Mouse (Mus musculus): ENCODE results near the gene Tppp3. TPM values are rescaled to one million over a fixed set of nuclear protein-coding genes. Genes with fewer than 3 reads are reported as not detected.

The Tppp3 gene
- polyA plus RNA-seq, 1 experiment from 2014 or later, result 44.6 TPM

Other genes with a start within 250 kb of the Tppp3 start
- gene D230025D16Rik, start 246.4 kb downstream of the Tppp3 start, polyA plus RNA-seq (2016; fragmentation: Nextera tagmentation; extraction: Ambion mirVana), result 26.3 and 26.7 TPM in 2 replicates
- gene B3gnt9, start 216.4 kb downstream of the Tppp3 start, polyA plus RNA-seq (2016; fragmentation: Nextera tagmentation; extraction: Ambion mirVana), result 7.1 and 9.1 TPM in 2 replicates
- gene Tradd, start 206.9 kb downstream of the Tppp3 start, polyA plus RNA-seq (2016; fragmentation: Nextera tagmentation; extraction: Ambion mirVana), result 17.4 and 18.7 TPM in 2 replicates
- gene Fbxl8, start 206.9 kb downstream of the Tppp3 start, polyA plus RNA-seq (2016; fragmentation: Nextera tagmentation; extraction: Ambion mirVana), result 1.2 and 1.4 TPM in 2 replicates
- 0.36 TPM in 1 of 2 replicates, not detected in the other for gene Hsf4, start 201.7 kb downstream of the Tppp3 start, polyA plus RNA-seq (2016; fragmentation: Nextera tagmentation; extraction: Ambion mirVana)
- gene Nol3, start 195.4 kb downstream of the Tppp3 start, polyA plus RNA-seq (2016; fragmentation: Nextera tagmentation; extraction: Ambion mirVana), result 2.1 and 2.4 TPM in 2 replicates
- gene 4931428F04Rik, start 181.7 kb downstream of the Tppp3 start, polyA plus RNA-seq (2016; fragmentation: Nextera tagmentation; extraction: Ambion mirVana), result 24.2 and 24.5 TPM in 2 replicates
- gene Exoc3l, start 175.4 kb downstream of the Tppp3 start, polyA plus RNA-seq (2016; fragmentation: Nextera tagmentation; extraction: Ambion mirVana), result 12.8 and 15.2 TPM in 2 replicates
- 81.1 and 82.3 TPM in 2 replicates for gene E2f4, start 173.9 kb downstream of the Tppp3 start, polyA plus RNA-seq (2016; fragmentation: Nextera tagmentation; extraction: Ambion mirVana)
- gene Elmo3, start 165.9 kb downstream of the Tppp3 start, polyA plus RNA-seq (2016; fragmentation: Nextera tagmentation; extraction: Ambion mirVana), result 3.4 and 4.2 TPM in 2 replicates
- gene Lrrc29, start 145.2 kb downstream of the Tppp3 start, polyA plus RNA-seq (2016; fragmentation: Nextera tagmentation; extraction: Ambion mirVana), result 1.6 and 1.8 TPM in 2 replicates
- gene Tmem208, start 145.2 kb downstream of the Tppp3 start, polyA plus RNA-seq (2016; fragmentation: Nextera tagmentation; extraction: Ambion mirVana), result 103 and 106 TPM in 2 replicates
- 2.3 TPM in 2 replicates for gene Fhod1, start 123.6 kb downstream of the Tppp3 start, polyA plus RNA-seq (2016; fragmentation: Nextera tagmentation; extraction: Ambion mirVana)
- gene Slc9a5, start 122.7 kb downstream of the Tppp3 start, polyA plus RNA-seq (2016; fragmentation: Nextera tagmentation; extraction: Ambion mirVana), result 5.9 and 7.4 TPM in 2 replicates
- gene Plekhg4, start 98.3 kb downstream of the Tppp3 start, polyA plus RNA-seq (2016; fragmentation: Nextera tagmentation; extraction: Ambion mirVana), result 0.69 and 0.74 TPM in 2 replicates
- gene Kctd19, start 58.0 kb downstream of the Tppp3 start, polyA plus RNA-seq (2016; fragmentation: Nextera tagmentation; extraction: Ambion mirVana), result not detected in 2 replicates
- 0.18 and 0.31 TPM in 2 replicates for gene Lrrc36, start 58.0 kb downstream of the Tppp3 start, polyA plus RNA-seq (2016; fragmentation: Nextera tagmentation; extraction: Ambion mirVana)
- gene Zdhhc1, start 25.4 kb upstream of the Tppp3 start, polyA plus RNA-seq (2016; fragmentation: Nextera tagmentation; extraction: Ambion mirVana), result 38.3 and 41.8 TPM in 2 replicates
- 6.1 and 6.6 TPM in 2 replicates for gene Hsd11b2, start 47.2 kb upstream of the Tppp3 start, polyA plus RNA-seq (2016; fragmentation: Nextera tagmentation; extraction: Ambion mirVana)
- 75.4 and 84.3 TPM in 2 replicates for gene Atp6v0d1, start 94.5 kb upstream of the Tppp3 start, polyA plus RNA-seq (2016; fragmentation: Nextera tagmentation; extraction: Ambion mirVana)
- 14.6 and 15.3 TPM in 2 replicates for gene Ripor1, start 133.7 kb upstream of the Tppp3 start, polyA plus RNA-seq (2016; fragmentation: Nextera tagmentation; extraction: Ambion mirVana)
- 138 and 152 TPM in 2 replicates for gene Ctcf, start 165.0 kb upstream of the Tppp3 start, polyA plus RNA-seq (2016; fragmentation: Nextera tagmentation; extraction: Ambion mirVana)
- gene Agrp, start 165.9 kb upstream of the Tppp3 start, polyA plus RNA-seq (2016; fragmentation: Nextera tagmentation; extraction: Ambion mirVana), result 1.5 and 1.7 TPM in 2 replicates
- gene Carmil2, start 214.7 kb upstream of the Tppp3 start, polyA plus RNA-seq (2016; fragmentation: Nextera tagmentation; extraction: Ambion mirVana), result 2.8 and 3.2 TPM in 2 replicates
- gene Acd, start 229.6 kb upstream of the Tppp3 start, polyA plus RNA-seq (2016; fragmentation: Nextera tagmentation; extraction: Ambion mirVana), result 73.6 and 78.2 TPM in 2 replicates
- gene Pard6a, start 229.6 kb upstream of the Tppp3 start, polyA plus RNA-seq (2016; fragmentation: Nextera tagmentation; extraction: Ambion mirVana), result 18.2 and 19.1 TPM in 2 replicates
- 0.14 TPM in 1 of 2 replicates, not detected in the other for gene 4933405L10Rik, start 236.1 kb upstream of the Tppp3 start, polyA plus RNA-seq (2016; fragmentation: Nextera tagmentation; extraction: Ambion mirVana)
- 35.7 and 37.0 TPM in 2 replicates for gene Enkd1, start 236.7 kb upstream of the Tppp3 start, polyA plus RNA-seq (2016; fragmentation: Nextera tagmentation; extraction: Ambion mirVana)